Mouse (Mus musculus) right cerebral cortex, adult 18-20 months (tissue): ENCODE measurements around the gene Fam53a.

Experiments used
- DNase-seq: peaks from one replicate; pipeline ENCODE4 v3.0.0; 2022; ENCODE audit warnings: mixed read lengths

The Fam53a gene

DNA sequence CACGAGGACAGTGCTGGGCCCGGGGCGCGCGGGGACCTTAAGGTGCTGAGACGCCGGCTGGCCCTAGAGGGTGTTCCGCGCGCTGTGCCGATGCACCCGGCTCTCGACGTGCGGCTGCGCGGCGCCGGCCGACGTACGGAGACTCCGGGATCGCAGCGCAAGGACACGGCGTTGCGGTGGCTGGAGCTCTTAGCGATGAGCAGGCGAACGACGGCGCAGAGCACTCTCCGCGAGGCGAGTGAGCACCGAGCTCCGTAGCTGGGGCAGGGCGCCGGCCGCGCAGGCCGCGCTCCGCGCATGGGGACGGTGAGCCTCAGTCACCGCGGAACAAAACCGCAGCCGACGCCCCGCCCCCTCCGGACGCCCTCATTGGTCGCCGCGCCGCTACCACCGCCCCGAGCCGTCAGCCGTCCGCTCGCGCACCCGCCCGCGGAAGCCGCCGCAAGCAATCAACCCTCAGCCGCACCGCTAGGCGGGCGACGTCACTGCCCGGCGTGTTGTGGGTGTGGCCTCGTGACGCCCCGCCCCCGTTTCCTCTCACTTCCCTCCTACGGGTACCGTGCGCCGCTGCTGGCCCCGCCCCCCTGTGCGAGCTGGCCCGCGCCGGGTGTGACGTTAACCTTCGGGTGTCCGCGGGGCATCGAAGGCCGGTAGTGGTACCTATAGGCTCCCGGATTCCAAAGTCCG is at the start of gene Fam53a, which contains the start of gene Gm9903:
TSS of gene Fam53a (minus strand) at position 335 of the 687 bp plus-strand sequence.
TSS of gene Gm9903 (plus strand) at position 625 of the 687 bp plus-strand sequence.
- DNase-seq, result peak; percentile 100

DNA sequence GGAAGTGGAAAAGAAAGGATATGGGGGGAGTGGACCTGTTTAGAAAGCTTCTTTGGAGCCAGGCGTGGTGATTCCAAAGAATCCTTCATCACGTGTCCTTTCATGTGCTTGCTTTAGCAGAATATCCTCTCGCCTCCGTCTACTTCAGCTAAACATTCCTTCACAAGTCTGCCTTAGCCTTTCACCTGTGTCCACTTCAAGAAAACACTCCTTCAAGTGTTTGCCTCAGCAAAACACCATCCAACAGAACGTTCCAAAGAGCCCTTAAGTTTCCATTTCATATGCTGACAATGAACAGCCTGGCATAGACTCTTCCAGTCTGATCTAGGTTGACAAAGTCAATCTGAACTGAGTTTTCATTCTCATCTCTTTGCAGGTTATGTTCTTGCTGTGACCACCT is 48.8 kb upstream of the Fam53a start:
- DNase-seq, result no peak

DNA sequence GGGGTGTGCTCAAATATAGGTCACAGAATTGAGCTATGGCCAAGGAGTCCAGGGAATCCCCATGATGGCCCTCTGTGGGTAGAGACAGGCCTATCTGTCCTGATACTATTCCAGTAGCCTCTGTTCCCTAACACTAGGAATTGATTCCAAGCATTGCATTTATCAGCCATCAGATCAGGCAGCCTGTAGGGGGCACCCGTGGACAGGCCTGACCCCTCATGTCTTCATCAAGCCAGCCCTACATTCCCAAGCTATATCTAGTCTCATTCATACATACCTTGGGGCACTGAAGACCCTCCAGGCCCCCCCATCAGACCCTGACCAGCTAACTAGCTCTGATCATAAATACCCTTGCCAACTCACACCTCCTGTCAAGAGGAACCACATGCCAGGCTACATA is 46.5 kb upstream of the Fam53a start:
- peak; percentile 48 for DNase-seq

DNA sequence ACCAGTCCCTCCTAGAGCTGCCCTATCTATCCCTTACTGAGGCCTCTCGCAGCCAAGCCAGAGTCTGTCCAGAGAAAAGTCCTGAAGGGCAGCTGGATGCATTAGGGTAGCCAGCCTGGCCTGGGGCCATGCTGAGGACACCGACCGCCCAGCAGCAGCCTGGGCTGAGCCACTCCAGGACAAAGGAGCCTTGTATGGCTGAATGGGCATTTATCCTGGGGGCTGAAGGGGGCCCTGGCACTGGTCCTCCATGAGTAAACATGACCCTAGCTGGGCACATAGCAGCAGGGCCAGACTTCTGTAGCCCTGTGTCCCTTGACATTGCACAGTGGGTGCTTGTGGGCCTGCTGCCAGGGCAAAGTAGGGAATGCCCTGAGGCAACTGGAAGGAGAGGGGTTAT is 45.0 kb upstream of the Fam53a start:
- DNase-seq, result peak; percentile 69

DNA sequence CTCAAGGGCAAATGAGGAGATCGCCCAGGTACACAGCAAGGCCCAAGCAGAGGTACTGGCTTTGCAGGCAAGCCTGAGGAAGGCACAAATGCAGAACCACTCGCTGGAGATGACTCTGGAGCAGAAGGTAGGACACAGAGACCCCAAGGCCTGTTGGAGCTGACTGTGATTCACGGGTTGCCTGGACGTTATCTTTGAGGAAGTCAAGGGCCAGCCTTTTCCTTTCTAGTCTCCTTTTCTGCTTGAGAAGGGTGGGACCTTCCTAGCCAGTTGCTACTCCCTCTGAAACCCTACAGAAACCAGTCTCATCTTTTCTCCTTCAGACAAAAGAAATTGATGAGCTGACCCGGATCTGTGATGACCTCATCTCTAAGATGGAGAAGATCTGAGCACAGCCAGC is 42.2 kb upstream of the Fam53a start:
- DNase-seq, result no peak

DNA sequence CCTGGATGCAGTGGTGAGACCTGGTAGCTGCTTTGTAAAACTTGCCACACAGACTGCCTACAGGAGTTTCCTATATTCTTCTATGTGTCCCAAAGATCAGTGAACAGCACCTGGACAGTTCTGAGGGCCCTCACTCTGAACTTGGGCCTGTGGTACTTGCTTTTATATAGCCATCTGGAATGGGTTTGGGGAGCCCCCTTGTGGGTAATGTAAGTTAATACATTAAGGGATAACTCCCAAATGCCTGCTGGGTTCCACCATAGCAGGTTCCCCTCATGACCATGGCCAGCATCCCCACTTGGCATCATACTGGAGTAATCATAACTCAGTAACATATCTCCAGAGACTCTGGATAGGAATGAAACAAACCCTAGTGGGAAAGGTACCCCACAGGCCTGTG is 38.8 kb upstream of the Fam53a start:
- no peak for DNase-seq

DNA sequence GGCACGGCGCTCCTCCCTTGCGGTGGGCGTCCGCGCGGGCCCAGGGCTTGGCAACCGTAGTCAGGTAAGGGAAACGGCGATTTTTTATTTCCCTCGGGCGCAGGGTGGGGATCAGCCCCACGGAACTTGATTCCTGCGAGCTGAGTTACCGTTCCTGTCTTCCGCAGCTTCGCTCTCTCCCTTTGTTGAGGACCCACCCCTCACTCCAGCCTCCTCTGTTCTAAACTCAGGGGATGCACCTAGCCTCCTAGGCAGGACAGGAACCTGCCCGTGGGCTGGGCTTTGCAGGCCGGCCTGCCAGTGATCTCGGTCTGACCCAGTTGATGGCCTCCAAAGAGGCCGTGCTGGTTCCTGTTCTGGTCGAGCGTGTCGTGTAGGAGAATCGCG is 29.2 kb upstream of the Fam53a start:
- DNase-seq, result no peak

DNA sequence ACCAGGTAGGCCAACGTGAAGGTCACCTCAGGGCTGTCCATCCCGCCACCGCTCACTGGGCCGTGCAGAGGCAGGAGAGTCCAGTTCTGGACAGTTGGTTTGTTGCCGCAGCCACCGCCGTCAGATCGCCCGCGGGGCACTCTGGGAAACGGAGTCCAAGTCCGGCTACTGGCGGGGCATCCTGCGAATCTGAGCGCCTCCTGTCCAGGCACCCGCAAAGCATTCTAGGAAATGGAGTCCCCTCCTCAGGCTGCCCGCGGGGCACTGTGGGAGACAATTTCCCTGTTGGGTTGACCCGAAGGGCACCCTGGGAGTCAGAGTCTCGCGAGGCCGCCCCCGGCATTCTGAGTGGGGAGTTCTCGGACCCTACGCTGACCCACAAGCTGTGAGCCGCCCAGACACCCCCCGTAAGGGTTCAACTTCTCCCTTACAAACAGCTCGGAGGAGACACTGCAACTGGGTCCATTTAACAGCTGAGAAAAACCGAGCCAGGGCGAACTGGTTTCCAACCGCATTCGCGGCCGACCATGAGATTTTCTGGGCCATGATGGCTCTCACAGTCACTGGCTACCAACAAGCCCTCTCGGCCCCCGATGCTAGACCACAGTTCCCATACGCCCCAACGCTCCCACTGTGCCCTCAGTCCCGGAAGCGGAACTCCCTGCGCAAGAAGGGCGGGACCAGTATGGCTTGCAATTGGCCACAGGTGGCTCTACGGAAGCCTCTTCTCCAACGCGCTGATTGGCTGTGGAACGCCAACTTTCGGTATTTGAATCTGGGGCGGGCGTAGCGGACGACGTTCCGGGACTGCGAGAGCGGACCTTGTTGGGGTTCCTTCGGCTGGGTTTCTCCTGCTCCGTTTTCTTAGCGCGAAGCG is 28.6 kb upstream of the Fam53a start, which contains the start of the genes Tacc3 and Tmem129:
TSS of gene Tacc3 (plus strand) at position 342 of the 877 bp plus-strand sequence.
TSS of gene Tmem129 (minus strand) at position 630 of the 877 bp plus-strand sequence.
- DNase-seq, result peak; percentile 100

DNA sequence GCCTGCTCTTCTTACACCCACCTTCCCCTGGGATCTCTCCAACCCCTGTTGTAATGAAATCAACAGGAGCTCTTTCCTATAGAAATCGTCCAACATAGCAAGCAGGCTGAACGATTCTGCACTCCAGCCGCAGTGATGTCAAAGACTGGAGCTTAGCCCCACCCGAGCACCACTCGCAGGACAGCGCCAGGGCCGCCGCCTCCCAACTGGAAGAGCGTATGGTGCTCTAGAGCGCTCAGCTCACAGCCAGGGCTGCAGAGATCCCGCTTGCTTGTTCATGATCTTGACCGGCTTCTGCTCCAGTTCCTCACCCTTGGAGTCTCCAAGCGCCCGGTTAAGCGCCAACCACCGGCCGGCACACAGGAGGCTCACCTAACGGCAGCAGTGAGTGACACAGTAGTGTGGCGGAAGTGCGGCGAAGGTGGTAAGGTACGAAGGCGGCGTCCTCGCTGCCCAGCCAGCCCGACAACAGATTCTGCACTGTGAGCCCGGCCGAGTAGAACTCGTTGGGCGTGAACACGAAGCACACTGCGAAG is 27.9 kb upstream of the Fam53a start:
- no peak for DNase-seq

DNA sequence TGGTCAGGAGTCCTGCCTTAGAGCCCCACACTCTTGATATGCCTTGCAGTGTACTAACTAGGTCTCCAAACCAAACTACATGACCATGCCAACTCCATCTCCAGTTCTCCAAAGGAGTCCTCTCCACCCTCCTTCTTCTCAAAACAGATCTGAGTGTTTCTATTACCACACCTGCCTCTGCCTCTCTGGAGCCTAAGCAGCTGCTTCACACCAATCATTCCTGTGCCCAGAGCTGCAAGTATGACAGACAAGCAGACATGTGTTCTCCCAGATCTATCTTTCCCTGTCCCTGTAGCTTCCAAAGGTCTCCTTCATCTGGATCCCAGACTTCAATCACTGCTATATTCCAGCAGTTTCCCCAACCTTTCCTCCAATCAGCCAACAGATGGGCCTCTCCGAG is 27.3 kb upstream of the Fam53a start:
- no peak for DNase-seq

DNA sequence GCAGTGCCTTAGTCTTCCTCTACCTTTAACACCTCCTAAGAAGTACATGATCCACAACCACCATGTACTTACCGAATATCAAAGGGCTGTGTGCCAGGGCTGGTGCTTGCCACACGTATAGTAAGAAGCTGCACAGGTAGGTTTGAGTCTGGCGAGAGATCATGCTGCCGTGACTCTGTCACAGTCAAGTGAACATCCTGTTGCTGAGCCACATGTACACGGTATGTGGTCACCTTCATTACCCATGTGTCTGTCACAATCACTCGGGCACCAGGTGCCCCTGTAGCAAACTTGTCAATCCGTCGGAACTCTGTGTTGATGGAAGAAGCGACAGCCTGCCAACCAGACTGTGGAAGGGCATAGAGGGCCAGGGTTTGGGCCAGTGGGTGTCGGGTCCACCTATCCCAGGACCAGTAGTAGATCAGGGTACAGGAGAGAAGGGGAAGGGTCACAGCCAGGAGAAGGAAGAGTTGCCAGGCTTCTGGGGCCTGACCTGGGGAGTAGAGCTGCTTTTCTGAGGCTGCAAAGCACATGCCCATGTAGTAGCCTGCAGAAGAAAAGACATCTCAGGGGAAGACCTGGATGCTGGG is 25.9 kb upstream of the Fam53a start:
- no peak for DNase-seq

DNA sequence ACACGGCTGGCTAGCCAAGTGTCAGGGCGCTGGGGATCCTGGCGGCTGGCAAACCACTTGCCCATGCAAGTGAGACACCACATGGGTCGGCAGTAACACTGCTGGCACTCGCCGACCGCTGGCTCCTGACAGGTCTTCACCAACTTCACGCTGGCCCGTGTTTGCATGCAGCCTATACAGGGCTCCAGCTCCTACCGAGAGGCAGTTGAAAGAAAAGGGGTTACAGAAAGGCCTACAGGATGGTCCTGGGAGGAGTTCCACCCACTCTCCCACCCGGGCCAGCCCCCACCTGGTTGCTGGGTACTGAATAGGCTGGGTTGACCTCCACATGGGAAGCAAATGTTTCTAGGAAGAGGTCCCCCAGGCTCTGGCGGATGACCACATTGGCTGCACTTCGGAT is 25.0 kb upstream of the Fam53a start:
- no peak for DNase-seq

DNA sequence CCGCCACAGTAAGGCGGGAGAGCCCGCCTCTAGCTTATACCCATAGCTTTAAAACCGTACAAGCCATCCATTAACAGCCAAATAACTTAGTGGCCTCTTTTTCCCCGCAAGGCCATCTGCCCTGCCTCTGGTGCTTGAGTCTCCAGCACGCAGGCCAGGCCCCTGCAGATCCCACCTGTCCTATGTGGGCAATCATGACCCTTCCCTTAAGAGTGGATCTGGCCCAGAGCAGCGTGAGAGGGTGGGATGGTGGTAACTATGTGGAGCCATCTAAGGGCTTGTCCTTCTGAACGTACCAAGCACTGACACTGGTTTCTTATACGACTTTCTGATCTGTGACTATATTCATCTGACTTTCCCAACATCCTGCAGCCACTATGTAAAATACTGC is 23.3 kb upstream of the Fam53a start:
- no peak for DNase-seq

DNA sequence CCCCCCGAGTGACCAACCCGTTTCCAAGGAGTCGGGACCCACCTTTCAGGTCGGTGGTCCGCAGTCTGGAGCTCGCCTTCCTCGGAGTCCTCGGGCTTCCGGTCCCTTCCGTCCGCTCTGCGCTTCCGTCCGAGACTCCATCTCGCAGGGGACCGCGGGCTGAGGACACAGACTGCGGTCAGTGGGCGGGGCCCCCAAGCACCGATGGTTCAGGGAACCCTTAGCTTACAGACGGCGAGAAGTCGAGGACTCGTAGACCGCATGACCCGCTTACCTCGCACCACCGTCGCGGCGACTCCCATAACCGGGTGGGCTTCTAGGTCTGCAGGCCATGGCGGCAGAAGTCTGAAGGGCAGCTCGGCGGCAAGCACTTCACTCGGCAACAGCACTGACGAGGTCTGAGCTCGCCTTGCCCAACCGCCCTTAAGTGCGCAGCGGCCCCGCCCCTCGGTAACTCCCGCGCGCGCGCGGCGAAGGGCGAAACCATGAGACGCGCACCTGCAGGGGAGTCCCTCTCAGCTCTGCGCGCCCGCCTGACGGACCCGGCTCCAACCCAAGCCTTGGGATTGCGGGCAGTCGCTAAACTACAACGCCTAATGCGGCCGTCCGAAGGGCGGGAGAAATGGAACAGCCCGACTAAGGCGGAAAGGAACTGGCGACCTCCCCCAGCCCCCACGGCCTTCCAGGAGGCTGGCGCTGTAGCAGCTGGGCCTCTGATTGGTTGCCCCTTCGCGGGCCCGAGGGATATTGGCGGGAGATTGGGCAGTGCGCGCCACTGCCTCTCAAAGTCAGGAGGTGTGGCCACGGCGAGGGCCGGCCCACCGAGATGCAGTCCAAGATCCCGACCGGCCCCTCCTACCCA is 22.7 kb upstream of the Fam53a start, which contains the start of gene Slbp:
TSS of gene Slbp (minus strand) at position 654 of the 862 bp plus-strand sequence.
- peak; percentile 97 for DNase-seq

DNA sequence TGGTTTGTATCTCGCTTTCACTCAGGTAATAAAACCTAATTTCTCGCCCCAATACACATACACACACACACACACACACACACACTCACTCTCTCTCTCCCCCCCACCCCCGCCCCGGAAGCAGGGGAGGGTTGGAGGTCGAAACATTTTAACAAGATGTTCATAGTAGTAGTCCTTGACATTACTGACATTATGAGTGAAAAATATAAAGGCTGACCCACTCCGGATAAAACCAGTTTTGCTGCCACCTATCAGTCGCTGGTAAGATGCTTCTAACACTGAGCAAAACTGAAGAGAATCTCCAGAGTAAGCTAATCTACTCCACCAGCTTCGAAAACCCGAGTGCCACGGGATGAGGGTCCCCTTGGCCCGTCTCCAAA is 22.1 kb upstream of the Fam53a start:
- DNase-seq, result no peak

DNA sequence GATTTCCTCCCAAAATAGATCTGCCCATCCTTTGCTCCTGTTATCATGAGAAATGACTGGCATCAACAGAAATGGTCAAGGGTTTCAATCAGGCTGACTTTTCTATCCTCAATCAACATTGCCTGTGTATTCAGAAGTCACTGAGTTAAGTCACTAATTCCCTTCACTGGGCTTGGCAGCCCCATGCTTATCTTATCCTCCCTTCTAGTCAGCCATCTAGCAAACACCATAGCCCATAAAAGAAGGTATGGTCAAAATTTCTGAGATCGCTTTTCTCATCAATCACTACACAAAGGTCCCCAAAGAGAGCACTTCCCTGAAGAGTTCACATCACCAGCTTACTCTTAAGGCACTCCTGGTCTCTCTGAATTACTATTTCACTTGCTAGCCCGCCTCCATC is 21.6 kb upstream of the Fam53a start:
- DNase-seq, result no peak

DNA sequence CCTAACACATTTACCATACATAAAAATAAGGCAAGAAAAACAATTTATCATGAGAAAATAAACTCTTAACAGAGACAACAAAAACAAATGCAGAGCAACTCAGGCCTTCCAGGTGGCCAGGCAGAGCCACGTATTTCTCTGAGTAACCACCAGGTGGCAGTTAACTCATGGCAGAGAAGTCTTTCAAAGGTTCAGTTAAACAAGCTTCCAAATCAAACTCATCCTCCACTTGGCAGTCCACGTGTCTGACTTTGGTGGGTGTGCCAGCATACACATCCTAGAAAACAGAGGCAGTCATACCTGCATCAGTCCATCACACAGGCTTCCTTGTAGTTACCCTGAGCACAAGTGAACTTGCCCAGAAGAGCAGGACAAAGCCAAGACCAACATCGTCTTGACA is 11.2 kb upstream of the Fam53a start:
- peak; percentile 52 for DNase-seq

DNA sequence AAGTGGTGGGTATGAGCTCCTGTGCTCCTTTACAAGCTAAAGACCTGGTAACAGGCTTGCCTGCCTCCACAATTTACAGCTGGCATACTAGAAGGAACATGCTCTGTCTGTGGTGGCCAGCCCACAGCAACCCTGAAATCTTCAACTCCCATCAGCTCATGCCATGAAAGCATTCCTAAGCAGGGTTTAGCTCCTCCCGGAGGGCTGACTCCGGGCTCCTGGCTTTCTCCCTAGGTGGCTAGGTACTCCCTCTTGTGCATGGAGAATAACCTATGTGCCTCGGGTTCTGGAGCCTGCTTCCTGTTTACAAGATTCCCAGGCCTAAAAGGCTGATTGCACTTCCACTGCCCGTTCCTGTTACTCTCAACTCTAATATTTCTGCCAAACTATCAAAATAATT is 9.4 kb upstream of the Fam53a start:
- DNase-seq, result no peak

DNA sequence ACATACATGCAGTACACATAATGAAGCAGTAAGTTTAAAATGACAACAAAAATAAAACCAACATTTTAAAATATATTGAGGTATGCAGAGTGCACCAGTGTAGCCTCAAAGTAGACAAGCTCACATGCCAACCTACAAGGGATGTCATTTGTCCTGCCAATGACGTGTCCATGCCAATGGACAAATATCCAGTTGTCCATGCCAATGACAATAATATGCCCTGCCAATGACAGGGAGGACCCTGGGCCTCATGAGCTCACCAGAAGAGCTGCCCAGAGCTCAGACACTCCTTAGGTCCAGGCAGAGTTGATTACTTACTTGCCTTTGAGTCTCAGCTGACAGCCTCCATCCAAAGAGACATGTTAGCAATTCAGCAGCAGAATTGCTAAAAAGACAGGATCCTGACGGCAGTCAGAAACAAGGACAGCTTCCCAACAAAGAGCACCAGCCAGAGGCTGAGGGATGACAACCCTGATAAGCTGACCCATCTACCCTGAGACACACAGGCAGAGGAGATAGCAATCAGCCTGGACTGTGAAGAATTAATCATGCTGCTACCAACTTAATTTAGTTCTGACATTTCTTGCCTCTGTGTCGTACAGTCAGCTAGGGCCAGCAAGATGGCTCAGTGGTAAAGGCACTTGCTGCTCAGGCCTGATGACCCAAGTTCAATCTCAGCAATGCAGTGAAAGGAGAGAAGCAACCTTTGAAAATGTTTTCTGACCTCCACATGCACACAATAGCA is 8.3 kb upstream of the Fam53a start:
- DNase-seq, result no peak

DNA sequence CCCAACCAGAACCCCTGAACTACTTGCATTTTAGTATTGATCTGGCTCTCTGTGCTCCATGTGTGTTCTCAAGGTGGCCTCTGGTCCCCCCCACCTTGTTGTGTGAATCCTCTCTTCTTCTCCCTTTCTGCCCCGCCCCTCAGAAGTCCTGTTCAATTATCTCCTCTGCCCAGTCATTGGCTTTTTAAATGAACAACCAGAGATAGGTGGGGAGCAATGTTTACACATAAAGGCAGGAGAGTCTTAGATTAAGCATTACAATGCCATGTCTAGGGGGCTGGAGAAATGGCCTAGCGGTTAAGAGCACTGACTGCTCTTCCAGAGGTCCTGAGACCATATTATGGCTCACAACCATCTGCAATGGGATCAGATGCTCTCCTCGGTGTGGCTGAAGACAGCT is 5.9 kb upstream of the Fam53a start:
- DNase-seq, result no peak

DNA sequence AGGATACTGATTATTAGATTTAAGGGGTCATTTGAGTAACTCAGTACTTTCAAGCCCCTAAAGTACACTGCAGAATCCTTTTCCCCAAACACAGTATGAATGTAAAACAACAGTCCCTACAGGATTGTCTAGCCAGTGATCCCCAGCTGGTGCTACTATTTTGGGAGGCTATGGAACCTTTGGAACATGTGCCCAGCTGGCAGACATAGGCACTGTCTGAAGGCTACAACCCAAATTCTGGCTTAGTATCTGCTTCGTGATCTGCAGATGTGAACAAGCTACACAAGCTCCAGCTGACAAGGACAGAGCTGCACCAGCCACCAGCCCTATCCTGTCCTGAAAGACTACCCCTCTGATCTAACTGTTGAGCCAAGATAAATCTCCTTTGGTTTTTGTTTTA is 3.1 kb upstream of the Fam53a start:
- no peak for DNase-seq

DNA sequence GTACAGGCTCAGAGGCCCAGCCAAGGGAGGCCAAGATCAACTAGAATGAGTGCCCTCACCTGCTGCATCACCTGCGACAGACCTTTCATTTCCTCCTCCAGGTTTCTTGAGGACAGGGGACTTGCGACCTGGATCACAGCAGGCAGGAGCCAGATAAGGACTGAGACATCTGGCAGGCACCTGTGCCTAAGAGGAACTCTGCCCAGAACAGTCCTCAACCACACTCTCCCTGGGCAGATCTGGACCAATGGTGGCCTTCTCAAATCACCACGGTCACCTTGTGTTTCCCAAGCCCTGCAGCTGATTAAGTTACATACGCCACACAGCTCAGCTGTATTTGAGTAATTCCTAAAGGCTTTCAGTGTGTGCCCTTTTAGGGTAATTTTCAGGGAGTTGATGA is 1.2 kb upstream of the Fam53a start:
- DNase-seq, result no peak
